Mouse (Mus musculus) NIH3T3 (cell line): ENCODE results near the gene Ppm1l.

Source experiments
- DNase-seq: peaks from one replicate; pipeline ENCODE4 v3.0.0-alpha.2; 2012; ENCODE audit warnings: low read depth

Ppm1l gene

GRCm38 (mm10) chr3:69494233-69495010, 177.8 kb downstream of the Ppm1l start:
- DNase-seq, result no peak

- DNase-seq, result no peak
Observed at GRCm38 (mm10) chr3:69497178-69497577, 180.5 kb downstream of the Ppm1l start.

GRCm38 (mm10) chr3:69502009-69502408, 185.3 kb downstream of the Ppm1l start:
- DNase-seq, result no peak

- no peak for DNase-seq
Observed at GRCm38 (mm10) chr3:69502527-69502926, 185.9 kb downstream of the Ppm1l start.

- DNase-seq, result no peak
Observed at GRCm38 (mm10) chr3:69505090-69505489, 188.4 kb downstream of the Ppm1l start.

GRCm38 (mm10) chr3:69506352-69506751, 189.7 kb downstream of the Ppm1l start:
- peak; percentile 73 for DNase-seq

- DNase-seq, result no peak
Observed at GRCm38 (mm10) chr3:69509411-69509952, 192.8 kb downstream of the Ppm1l start.

- DNase-seq, result no peak
Observed at GRCm38 (mm10) chr3:69511881-69512280, 195.2 kb downstream of the Ppm1l start.

- no peak for DNase-seq
Observed at GRCm38 (mm10) chr3:69512402-69512801, 195.7 kb downstream of the Ppm1l start.

- no peak for DNase-seq
Observed at GRCm38 (mm10) chr3:69515730-69516350, 199.2 kb downstream of the Ppm1l start.

GRCm38 (mm10) chr3:69519188-69519587, 202.5 kb downstream of the Ppm1l start:
- DNase-seq, result no peak

- no peak for DNase-seq
Observed at GRCm38 (mm10) chr3:69519789-69520558, 203.3 kb downstream of the Ppm1l start.

- no peak for DNase-seq
Observed at GRCm38 (mm10) chr3:69522270-69522669, 205.6 kb downstream of the Ppm1l start.

- peak; percentile 57 for DNase-seq
Observed at GRCm38 (mm10) chr3:69524356-69525071, 207.9 kb downstream of the Ppm1l start.

GRCm38 (mm10) chr3:69525072-69525529, 208.4 kb downstream of the Ppm1l start:
- DNase-seq, result no peak

- DNase-seq, result no peak
Observed at GRCm38 (mm10) chr3:69527384-69527783, 210.7 kb downstream of the Ppm1l start.

GRCm38 (mm10) chr3:69529576-69529975, 212.9 kb downstream of the Ppm1l start:
- no peak for DNase-seq

- DNase-seq, result no peak
Observed at GRCm38 (mm10) chr3:69531511-69531910, 214.8 kb downstream of the Ppm1l start.

GRCm38 (mm10) chr3:69532687-69533086, 216.0 kb downstream of the Ppm1l start:
- DNase-seq, result no peak

GRCm38 (mm10) chr3:69535486-69535885, 218.8 kb downstream of the Ppm1l start:
- no peak for DNase-seq

GRCm38 (mm10) chr3:69535941-69536647, 219.4 kb downstream of the Ppm1l start:
- peak; percentile 88 for DNase-seq
